Mouse (Mus musculus) heart, embryonic 12.5 days (tissue): ENCODE results near the gene Minpp1. TPM values are rescaled to one million over a fixed set of nuclear protein-coding genes. Genes with fewer than 3 reads are reported as not detected.

Source experiments
- ATAC-seq: fragments of 200-750 bp; cut with Nextera tagmentation; 2 replicates; pipeline ENCODE4 v1.8.0; 2017; ENCODE audit warnings: moderate TSS enrichment, moderate library complexity; ENCODE audit not compliant: insufficient number of reproducible peaks, low FRiP score
- H3K27ac ChIP-seq: fragments of 300-500 bp; sonication (generic); 2 replicates; pipeline ENCODE4 v1.5.1; 2016; ENCODE audit warnings: mild to moderate bottlenecking, moderate library complexity; ENCODE audit not compliant: poor library complexity, severe bottlenecking
- H3K27me3 ChIP-seq: fragments of 300-500 bp; sonication (generic); replicated peaks from 2 replicates; pipeline ENCODE4 v1.6.1; 2016; ENCODE audit warnings: mild to moderate bottlenecking, moderate library complexity
- H3K36me3 ChIP-seq: fragments of 300-500 bp; sonication (generic); 2 replicates; pipeline ENCODE4 v1.6.1; 2016; ENCODE audit warnings: mild to moderate bottlenecking, moderate library complexity
- H3K4me1 ChIP-seq: fragments of 300-500 bp; sonication (generic); replicated peaks from 2 replicates; pipeline ENCODE4 v1.6.1; 2016; ENCODE audit warnings: mild to moderate bottlenecking
- H3K4me2 ChIP-seq: fragments of 300-500 bp; sonication (generic); 2 replicates; pipeline ENCODE4 v1.6.1; 2016; ENCODE audit warnings: mild to moderate bottlenecking, moderate library complexity
- H3K4me3 ChIP-seq: fragments of 300-500 bp; sonication (generic); 2 replicates; pipeline ENCODE4 v1.5.1; 2016; ENCODE audit warnings: mild to moderate bottlenecking
- H3K9ac ChIP-seq: fragments of 300-500 bp; sonication (generic); 2 replicates; pipeline ENCODE4 v1.6.1; 2016; ENCODE audit warnings: mild to moderate bottlenecking, moderate library complexity
- H3K9me3 ChIP-seq: fragments of 300-500 bp; sonication (generic); replicated peaks from 2 replicates; pipeline ENCODE4 v1.6.1; 2016; ENCODE audit warnings: mild to moderate bottlenecking, moderate library complexity
- WGBS: fragments of 180-500 bp; shearing (Covaris S2); methylation state at CpG from one replicate; pipeline ENCODE4 v1.1.7; 2016; 5-methylcytosine and 5-hydroxymethylcytosine counted together
- polyA plus RNA-seq: library from polyadenylated mRNA; unstranded; fragments of >200 nt; fragmentation: Nextera tagmentation; extraction: Ambion mirVana; gene quantifications from 2 replicates; pipeline ENCODE4 v1.2.1, GENCODE M21; 2016

Minpp1 gene
- polyA plus RNA-seq, 1 experiment from 2014 or later, result 81.1 TPM

- H3K4me2 ChIP-seq, result no peak overlapping the region
- no peak overlapping the region for H3K4me3 ChIP-seq
- no peak overlapping the region for H3K27ac ChIP-seq
- WGBS, result 86% methylated on average over 2 of the region's 2 CpGs
- H3K36me3 ChIP-seq, result peaks cover 38% of the 10 kb centered on the region
- no peak for ATAC-seq
- no peak overlapping the region for H3K9ac ChIP-seq
- no peaks in the 10 kb centered on the region for H3K9me3 ChIP-seq
- H3K4me1 ChIP-seq, result peaks cover 22% of the 10 kb centered on the region
- H3K27me3 ChIP-seq, result no peaks in the 10 kb centered on the region
These were observed 5.4 kb downstream of the Minpp1 start for GRCm38 (mm10) chr19:32490976-32491375.

GRCm38 (mm10) chr19:32492339-32492738 is 6.8 kb downstream of the Minpp1 start:
- no peak overlapping the region for H3K4me2 ChIP-seq
- H3K9me3 ChIP-seq, result no peaks in the 10 kb centered on the region
- H3K9ac ChIP-seq, result no peak overlapping the region
- peaks cover 13% of the 10 kb centered on the region for H3K4me1 ChIP-seq
- H3K27ac ChIP-seq, result no peak overlapping the region
- no peak for ATAC-seq
- 98% methylated on average over 3 of the region's 3 CpGs for WGBS
- H3K4me3 ChIP-seq, result no peak overlapping the region
- no peaks in the 10 kb centered on the region for H3K27me3 ChIP-seq
- peaks cover 49% of the 10 kb centered on the region for H3K36me3 ChIP-seq

- no peaks in the 10 kb centered on the region for H3K9me3 ChIP-seq
- no peak overlapping the region for H3K4me3 ChIP-seq
- peaks cover 9% of the 10 kb centered on the region for H3K4me1 ChIP-seq
- H3K27ac ChIP-seq, result no peak overlapping the region
- 84% methylated on average over 5 of the region's 5 CpGs for WGBS
- H3K27me3 ChIP-seq, result no peaks in the 10 kb centered on the region
- no peak overlapping the region for H3K4me2 ChIP-seq
- H3K36me3 ChIP-seq, result peaks cover 55% of the 10 kb centered on the region
- H3K9ac ChIP-seq, result no peak overlapping the region
- no peak for ATAC-seq
These were observed 7.4 kb downstream of the Minpp1 start for GRCm38 (mm10) chr19:32492981-32493380.

GRCm38 (mm10) chr19:32493471-32493870 is 7.9 kb downstream of the Minpp1 start:
- 85% methylated on average over 8 of the region's 8 CpGs for WGBS
- no peak for ATAC-seq
- no peak overlapping the region for H3K4me3 ChIP-seq

GRCm38 (mm10) chr19:32494611-32495010 is 9.0 kb downstream of the Minpp1 start:
- Histone ChIP-seq H3K4me1 (no peaks in the 10 kb centered on the region), H3K4me3 (no peak overlapping the region), H3K27me3 (no peaks in the 10 kb centered on the region), H3K9me3 (no peaks in the 10 kb centered on the region), H3K27ac (no peak overlapping the region), H3K36me3 (peaks cover 66% of the 10 kb centered on the region), H3K9ac (no peak overlapping the region), H3K4me2 (no peak overlapping the region)
- 92% methylated on average over 13 of the region's 13 CpGs for WGBS
- no peak for ATAC-seq

More at GRCm38 (mm10) chr19:32493471-32493870, 7.9 kb downstream of the Minpp1 start:
- Histone ChIP-seq H3K9ac (no peak overlapping the region), H3K9me3 (no peaks in the 10 kb centered on the region), H3K4me2 (no peak overlapping the region), H3K27ac (no peak overlapping the region), H3K4me1 (peaks cover 4% of the 10 kb centered on the region), H3K36me3 (peaks cover 59% of the 10 kb centered on the region), H3K27me3 (no peaks in the 10 kb centered on the region)

GRCm38 (mm10) chr19:32495034-32495433 is 9.5 kb downstream of the Minpp1 start:
- H3K4me3 ChIP-seq, result no peak overlapping the region
- no peaks in the 10 kb centered on the region for H3K9me3 ChIP-seq
- H3K36me3 ChIP-seq, result peaks cover 66% of the 10 kb centered on the region
- no peaks in the 10 kb centered on the region for H3K27me3 ChIP-seq
- no peak overlapping the region for H3K4me2 ChIP-seq
- H3K27ac ChIP-seq, result no peak overlapping the region
- no peaks in the 10 kb centered on the region for H3K4me1 ChIP-seq
- no peak for ATAC-seq
- 84% methylated on average over 11 of the region's 11 CpGs for WGBS
- H3K9ac ChIP-seq, result no peak overlapping the region

GRCm38 (mm10) chr19:32497411-32497810 is 11.8 kb downstream of the Minpp1 start:
- no peaks in the 10 kb centered on the region for H3K27me3 ChIP-seq
- no peak overlapping the region for H3K9ac ChIP-seq
- no peak overlapping the region for H3K4me3 ChIP-seq
- H3K4me1 ChIP-seq, result no peaks in the 10 kb centered on the region
- no peak overlapping the region for H3K4me2 ChIP-seq
- H3K27ac ChIP-seq, result no peak overlapping the region
- ATAC-seq, result no peak
- H3K9me3 ChIP-seq, result no peaks in the 10 kb centered on the region
- H3K36me3 ChIP-seq, result peaks cover 69% of the 10 kb centered on the region
- WGBS, result 89% methylated on average over 6 of the region's 6 CpGs

- H3K27me3 ChIP-seq, result no peaks in the 10 kb centered on the region
These were observed 12.4 kb downstream of the Minpp1 start for GRCm38 (mm10) chr19:32498002-32498401.

GRCm38 (mm10) chr19:32501414-32501813 is 15.8 kb downstream of the Minpp1 start:
- H3K36me3 ChIP-seq, result peaks cover 52% of the 10 kb centered on the region
- no peak overlapping the region for H3K4me3 ChIP-seq
- WGBS, result 83% methylated on average over 6 of the region's 6 CpGs

More at GRCm38 (mm10) chr19:32498002-32498401, 12.4 kb downstream of the Minpp1 start:
- H3K4me2 ChIP-seq, result no peak overlapping the region
- H3K4me3 ChIP-seq, result no peak overlapping the region
- H3K9ac ChIP-seq, result no peak overlapping the region
- H3K27ac ChIP-seq, result no peak overlapping the region
- ATAC-seq, result no peak
- H3K4me1 ChIP-seq, result no peaks in the 10 kb centered on the region
- H3K36me3 ChIP-seq, result peaks cover 64% of the 10 kb centered on the region
- WGBS, result 95% methylated on average over 5 of the region's 5 CpGs
- H3K9me3 ChIP-seq, result no peaks in the 10 kb centered on the region

GRCm38 (mm10) chr19:32506081-32506480 is 20.5 kb downstream of the Minpp1 start:
- WGBS, result 81% methylated on average over 8 of the region's 8 CpGs
- Histone ChIP-seq H3K27me3 (no peaks in the 10 kb centered on the region), H3K9me3 (no peaks in the 10 kb centered on the region), H3K36me3 (peaks cover 38% of the 10 kb centered on the region), H3K9ac (no peak overlapping the region), H3K27ac (no peak overlapping the region), H3K4me3 (no peak overlapping the region), H3K4me2 (no peak overlapping the region), H3K4me1 (peaks cover 18% of the 10 kb centered on the region)
- ATAC-seq, result no peak

More at GRCm38 (mm10) chr19:32501414-32501813, 15.8 kb downstream of the Minpp1 start:
- no peak overlapping the region for H3K4me2 ChIP-seq
- H3K27me3 ChIP-seq, result no peaks in the 10 kb centered on the region
- ATAC-seq, result no peak
- no peak overlapping the region for H3K27ac ChIP-seq
- H3K4me1 ChIP-seq, result no peaks in the 10 kb centered on the region
- no peak overlapping the region for H3K9ac ChIP-seq
- no peaks in the 10 kb centered on the region for H3K9me3 ChIP-seq

- WGBS, result 94% methylated on average over 5 of the region's 5 CpGs
- Histone ChIP-seq H3K9me3 (no peaks in the 10 kb centered on the region), H3K4me2 (no peak overlapping the region), H3K27me3 (no peaks in the 10 kb centered on the region), H3K4me1 (peaks cover 19% of the 10 kb centered on the region), H3K27ac (no peak overlapping the region), H3K4me3 (no peak overlapping the region), H3K9ac (no peak overlapping the region), H3K36me3 (peaks cover 38% of the 10 kb centered on the region)
- no peak for ATAC-seq
These were observed 20.9 kb downstream of the Minpp1 start for GRCm38 (mm10) chr19:32506514-32506913.

GRCm38 (mm10) chr19:32507100-32507499 is 21.5 kb downstream of the Minpp1 start:
- peaks cover 41% of the 10 kb centered on the region for H3K36me3 ChIP-seq
- H3K4me2 ChIP-seq, result no peak overlapping the region
- H3K4me1 ChIP-seq, result peaks cover 19% of the 10 kb centered on the region
- no peaks in the 10 kb centered on the region for H3K27me3 ChIP-seq
- ATAC-seq, result no peak
- 85% methylated on average over 6 of the region's 6 CpGs for WGBS
- H3K9me3 ChIP-seq, result 0 out of 2 replicates have a peak, but pooled peaks cover 3% of the 10 kb centered on the region
- no peak overlapping the region for H3K27ac ChIP-seq
- no peak overlapping the region for H3K4me3 ChIP-seq
- no peak overlapping the region for H3K9ac ChIP-seq
